Mouse (Mus musculus): ENCODE measurements around the gene Vapa. TPM values are rescaled to one million over a fixed set of nuclear protein-coding genes. Genes with fewer than 3 reads are reported as not detected.

The Vapa gene
- polyA plus RNA-seq, 1 experiment from 2014 or later: 266 TPM

GRCm38 (mm10) chr17:65564189-65564588, 49.2 kb downstream of the Vapa start:
- Histone ChIP-seq H3K4me3 (ENCODE audit: low read depth, low read length) (no peak overlapping the region), H3K4me2 (replicated peaks; ENCODE audit: low read depth, low read length) (no peak overlapping the region), H3K9me3 (ENCODE audit: control insufficient read depth, low read length) (no peaks in the 10 kb centered on the region), H3K27ac (ENCODE audit: low read depth, low read length) (no peak overlapping the region), H3K4me1 (replicated peaks; ENCODE audit: control insufficient read depth, insufficient read depth, low read length) (no peaks in the 10 kb centered on the region), H3K36me3 (ENCODE audit: control insufficient read depth, insufficient read depth, low read length) (no peaks in the 10 kb centered on the region), H3K9ac (ENCODE audit: low read depth, low read length) (no peak overlapping the region), H3K27me3 (ENCODE audit: control insufficient read depth, insufficient read depth, low read length) (no peaks in the 10 kb centered on the region)
- ATAC-seq (ENCODE audit: low FRiP score): no peak
- 75% methylated on average over 5 of the region's 5 CpGs for WGBS
- DNase-seq (ENCODE audit: low spot score): no peak

DNA sequence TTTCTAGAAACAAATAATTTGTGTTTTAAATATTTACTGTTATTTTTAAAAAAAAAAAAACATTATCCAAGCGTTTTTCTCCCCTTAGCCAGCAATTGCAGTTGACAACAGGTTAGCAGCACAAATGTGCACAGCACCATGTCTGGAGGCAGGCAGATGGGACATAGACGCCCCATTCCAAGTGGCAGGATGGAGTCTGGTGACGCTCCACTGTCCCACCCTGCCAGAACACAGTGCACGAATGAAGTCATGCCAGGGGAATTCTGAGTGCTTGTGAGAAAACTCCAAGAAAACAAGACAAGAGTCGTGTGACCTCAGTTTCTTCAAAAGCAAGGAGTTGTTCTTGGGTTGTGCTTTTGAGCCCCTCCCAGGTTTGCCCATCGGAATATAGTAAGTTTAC, 50.0 kb downstream of the Vapa start:
- Histone ChIP-seq H3K9me3 (ENCODE audit: control insufficient read depth, low read length) (no peaks in the 10 kb centered on the region), H3K4me3 (ENCODE audit: low read depth, low read length) (no peak overlapping the region), H3K27ac (ENCODE audit: low read depth, low read length) (no peak overlapping the region), H3K9ac (ENCODE audit: low read depth, low read length) (no peak overlapping the region), H3K4me1 (replicated peaks; ENCODE audit: control insufficient read depth, insufficient read depth, low read length) (no peaks in the 10 kb centered on the region), H3K4me2 (replicated peaks; ENCODE audit: low read depth, low read length) (no peak overlapping the region), H3K27me3 (ENCODE audit: control insufficient read depth, insufficient read depth, low read length) (no peaks in the 10 kb centered on the region), H3K36me3 (ENCODE audit: control insufficient read depth, insufficient read depth, low read length) (no peaks in the 10 kb centered on the region)
- DNase-seq (ENCODE audit: low spot score) (no peak), ATAC-seq (ENCODE audit: low FRiP score) (no peak)
- 62% methylated on average over 6 of the region's 6 CpGs for WGBS

GRCm38 (mm10) chr17:65562761-65563160, 50.6 kb downstream of the Vapa start:
- Histone ChIP-seq H3K36me3 (ENCODE audit: control insufficient read depth, insufficient read depth, low read length) (no peaks in the 10 kb centered on the region), H3K27ac (ENCODE audit: low read depth, low read length) (no peak overlapping the region), H3K4me2 (replicated peaks; ENCODE audit: low read depth, low read length) (no peak overlapping the region), H3K27me3 (ENCODE audit: control insufficient read depth, insufficient read depth, low read length) (no peaks in the 10 kb centered on the region), H3K9me3 (ENCODE audit: control insufficient read depth, low read length) (no peaks in the 10 kb centered on the region), H3K9ac (ENCODE audit: low read depth, low read length) (no peak overlapping the region), H3K4me1 (replicated peaks; ENCODE audit: control insufficient read depth, insufficient read depth, low read length) (no peaks in the 10 kb centered on the region), H3K4me3 (ENCODE audit: low read depth, low read length) (no peak overlapping the region)
- DNase-seq (ENCODE audit: low spot score): peak; percentile 85
- no peak for ATAC-seq (ENCODE audit: low FRiP score)
- 7% methylated on average over 5 of the region's 5 CpGs for WGBS

- Histone ChIP-seq H3K4me2 (replicated peaks; ENCODE audit: low read depth, low read length) (no peak overlapping the region), H3K4me3 (ENCODE audit: low read depth, low read length) (no peak overlapping the region), H3K4me1 (replicated peaks; ENCODE audit: control insufficient read depth, insufficient read depth, low read length) (no peaks in the 10 kb centered on the region), H3K27me3 (ENCODE audit: control insufficient read depth, insufficient read depth, low read length) (no peaks in the 10 kb centered on the region), H3K36me3 (ENCODE audit: control insufficient read depth, insufficient read depth, low read length) (no peaks in the 10 kb centered on the region), H3K9me3 (ENCODE audit: control insufficient read depth, low read length) (no peaks in the 10 kb centered on the region), H3K27ac (ENCODE audit: low read depth, low read length) (no peak overlapping the region), H3K9ac (ENCODE audit: low read depth, low read length) (no peak overlapping the region)
- DNase-seq (ENCODE audit: low spot score) (no peak), ATAC-seq (ENCODE audit: low FRiP score) (no peak)
- WGBS: 91% methylated on average over 6 of the region's 6 CpGs
These were observed 51.9 kb downstream of the Vapa start for GRCm38 (mm10) chr17:65561361-65562015.

DNA sequence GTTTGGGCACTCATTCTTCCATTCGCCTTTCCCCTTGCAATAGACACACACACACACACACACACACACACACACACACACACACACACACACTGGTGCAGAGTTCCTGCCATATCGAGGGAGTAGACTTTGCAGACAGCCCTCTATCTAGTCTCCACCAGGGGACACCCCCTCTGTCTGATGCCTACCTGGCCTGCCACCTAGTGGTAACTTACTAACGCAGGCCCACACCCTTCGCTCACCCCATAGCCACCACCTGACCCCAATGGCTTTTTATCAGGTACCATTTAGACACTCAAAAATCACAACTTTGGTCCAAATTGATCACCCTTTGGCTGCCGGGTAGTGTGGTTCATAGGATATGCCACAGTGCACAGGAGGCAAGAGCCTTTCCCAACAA, 54.1 kb downstream of the Vapa start:
- no peaks in the 10 kb centered on the region for H3K4me1 ChIP-seq (replicated peaks; ENCODE audit: control insufficient read depth, insufficient read depth, low read length)
- H3K27ac ChIP-seq (ENCODE audit: low read depth, low read length): no peak overlapping the region
- ATAC-seq (ENCODE audit: low FRiP score): peak; percentile 57; the same call in 1 of the 2 replicates
- no peak overlapping the region for H3K4me3 ChIP-seq (ENCODE audit: low read depth, low read length)
- H3K4me2 ChIP-seq (replicated peaks; ENCODE audit: low read depth, low read length): no peak overlapping the region
- no peaks in the 10 kb centered on the region for H3K36me3 ChIP-seq (ENCODE audit: control insufficient read depth, insufficient read depth, low read length)
- H3K27me3 ChIP-seq (ENCODE audit: control insufficient read depth, insufficient read depth, low read length): no peaks in the 10 kb centered on the region
- H3K9me3 ChIP-seq (ENCODE audit: control insufficient read depth, low read length): no peaks in the 10 kb centered on the region
- DNase-seq (ENCODE audit: low spot score): no peak
- 46% methylated on average over 5 of the region's 5 CpGs for WGBS
- H3K9ac ChIP-seq (ENCODE audit: low read depth, low read length): no peak overlapping the region

GRCm38 (mm10) chr17:65558788-65559187, 54.6 kb downstream of the Vapa start:
- no peak overlapping the region for H3K4me3 ChIP-seq (ENCODE audit: low read depth, low read length)
- H3K4me2 ChIP-seq (replicated peaks; ENCODE audit: low read depth, low read length): no peak overlapping the region
- H3K9me3 ChIP-seq (ENCODE audit: control insufficient read depth, low read length): no peaks in the 10 kb centered on the region
- peak; percentile 22 for DNase-seq (ENCODE audit: low spot score)
- peak; percentile 67 for ATAC-seq (ENCODE audit: low FRiP score)
- H3K36me3 ChIP-seq (ENCODE audit: control insufficient read depth, insufficient read depth, low read length): no peaks in the 10 kb centered on the region
- H3K9ac ChIP-seq (ENCODE audit: low read depth, low read length): no peak overlapping the region
- no peak overlapping the region for H3K27ac ChIP-seq (ENCODE audit: low read depth, low read length)
- H3K4me1 ChIP-seq (replicated peaks; ENCODE audit: control insufficient read depth, insufficient read depth, low read length): no peaks in the 10 kb centered on the region
- 50% methylated on average over 9 of the region's 9 CpGs for WGBS
- H3K27me3 ChIP-seq (ENCODE audit: control insufficient read depth, insufficient read depth, low read length): no peaks in the 10 kb centered on the region

DNA sequence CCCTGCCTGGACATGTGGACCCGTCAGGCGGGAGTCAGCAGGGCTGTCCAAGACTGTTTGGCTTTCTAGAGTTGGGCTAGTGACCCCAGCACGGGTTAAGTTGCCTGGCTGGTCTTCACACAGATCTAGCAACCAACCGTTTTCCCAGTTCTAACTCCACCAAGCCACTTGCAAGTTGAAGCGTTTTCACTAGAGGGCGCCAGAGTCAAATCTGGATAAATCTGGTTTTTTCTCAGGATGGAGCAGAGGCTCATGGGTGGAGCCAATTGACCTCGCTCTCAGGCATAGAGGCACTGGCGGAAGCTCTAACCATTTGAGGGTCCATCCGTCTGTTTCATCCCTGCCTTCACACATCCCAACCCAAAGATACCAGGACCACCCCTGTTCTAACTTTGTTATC, 55.1 kb downstream of the Vapa start:
- Histone ChIP-seq H3K9ac (ENCODE audit: low read depth, low read length) (no peak overlapping the region), H3K27me3 (ENCODE audit: control insufficient read depth, insufficient read depth, low read length) (no peaks in the 10 kb centered on the region), H3K4me3 (ENCODE audit: low read depth, low read length) (no peak overlapping the region), H3K4me2 (replicated peaks; ENCODE audit: low read depth, low read length) (no peak overlapping the region), H3K4me1 (replicated peaks; ENCODE audit: control insufficient read depth, insufficient read depth, low read length) (no peaks in the 10 kb centered on the region), H3K9me3 (ENCODE audit: control insufficient read depth, low read length) (no peaks in the 10 kb centered on the region), H3K27ac (ENCODE audit: low read depth, low read length) (no peak overlapping the region), H3K36me3 (ENCODE audit: control insufficient read depth, insufficient read depth, low read length) (no peaks in the 10 kb centered on the region)
- DNase-seq (ENCODE audit: low spot score) (peak; percentile 78), ATAC-seq (ENCODE audit: low FRiP score) (peak; percentile 53)
- 36% methylated on average over 9 of the region's 9 CpGs for WGBS

GRCm38 (mm10) chr17:65557212-65557611, 56.1 kb downstream of the Vapa start:
- H3K4me2 ChIP-seq (replicated peaks; ENCODE audit: low read depth, low read length): no peak overlapping the region
- H3K4me3 ChIP-seq (ENCODE audit: low read depth, low read length): no peak overlapping the region
- no peak overlapping the region for H3K27ac ChIP-seq (ENCODE audit: low read depth, low read length)
- H3K9ac ChIP-seq (ENCODE audit: low read depth, low read length): no peak overlapping the region
- H3K4me1 ChIP-seq (replicated peaks; ENCODE audit: control insufficient read depth, insufficient read depth, low read length): no peaks in the 10 kb centered on the region
- H3K9me3 ChIP-seq (ENCODE audit: control insufficient read depth, low read length): no peaks in the 10 kb centered on the region
- 86% methylated on average over 6 of the region's 6 CpGs for WGBS
- ATAC-seq (ENCODE audit: low FRiP score): no peak
- no peak for DNase-seq (ENCODE audit: low spot score)
- H3K36me3 ChIP-seq (ENCODE audit: control insufficient read depth, insufficient read depth, low read length): no peaks in the 10 kb centered on the region
- H3K27me3 ChIP-seq (ENCODE audit: control insufficient read depth, insufficient read depth, low read length): no peaks in the 10 kb centered on the region

- DNase-seq (ENCODE audit: low spot score) (no peak), ATAC-seq (ENCODE audit: low FRiP score) (no peak)
- H3K4me1 ChIP-seq (replicated peaks; ENCODE audit: control insufficient read depth, insufficient read depth, low read length): no peaks in the 10 kb centered on the region
- no peak overlapping the region for H3K9ac ChIP-seq (ENCODE audit: low read depth, low read length)
- H3K9me3 ChIP-seq (ENCODE audit: control insufficient read depth, low read length): no peaks in the 10 kb centered on the region
- WGBS: 75% methylated on average over 10 of the region's 10 CpGs
- H3K4me2 ChIP-seq (replicated peaks; ENCODE audit: low read depth, low read length): no peak overlapping the region
- H3K4me3 ChIP-seq (ENCODE audit: low read depth, low read length): no peak overlapping the region
- no peaks in the 10 kb centered on the region for H3K27me3 ChIP-seq (ENCODE audit: control insufficient read depth, insufficient read depth, low read length)
- H3K27ac ChIP-seq (ENCODE audit: low read depth, low read length): no peak overlapping the region
- no peaks in the 10 kb centered on the region for H3K36me3 ChIP-seq (ENCODE audit: control insufficient read depth, insufficient read depth, low read length)
These were observed 56.6 kb downstream of the Vapa start for GRCm38 (mm10) chr17:65556798-65557197.

Data from hindbrain, embryonic 11.5 days (tissue).